Mouse (Mus musculus): Measurements from ENCODE around the gene Nav2.

DNA sequence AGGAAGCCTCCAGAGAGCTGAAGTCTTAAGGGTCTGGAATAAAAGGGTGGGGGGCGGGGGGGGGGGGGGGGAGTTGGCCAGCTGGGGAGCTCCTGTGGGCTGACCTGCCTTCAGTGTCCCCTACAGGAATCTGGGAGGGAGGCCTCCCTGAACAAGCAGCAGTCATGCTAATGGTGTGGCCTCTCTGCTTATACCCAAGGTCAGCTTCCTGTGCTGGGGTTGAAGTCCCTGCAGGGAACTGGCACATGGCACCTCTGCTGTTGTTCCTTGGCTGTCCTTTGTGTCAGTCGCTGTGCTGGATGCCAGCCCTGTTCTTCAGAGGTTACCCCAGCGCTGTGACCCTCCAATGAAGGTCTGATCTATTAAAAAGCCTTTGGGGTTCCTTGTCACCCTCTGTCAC is 596.5 kb downstream of the Nav2 start:
- no peak for TF ChIP-seq CTCF (conservative IDR thresholded peaks at IDR 0.05; ENCODE audit: low read length)
- TF ChIP-seq NANOG (IDR thresholded peaks at IDR 0.05; ENCODE audit: borderline replicate concordance, low read length), result no peak
- TF ChIP-seq POU5F1 (IDR thresholded peaks at IDR 0.05; ENCODE audit: borderline replicate concordance, low read length), result no peak

Measured in E14TG2a.4 (cell line).